Mouse (Mus musculus): ENCODE measurements around the gene Lad1.

Lad1 gene

GRCm38 (mm10) chr1:135877248-135877647 lies 58.9 kb downstream of the Lad1 start:
- DNase-seq (ENCODE audit: low spot score in 2 of 2), result no peak

DNA sequence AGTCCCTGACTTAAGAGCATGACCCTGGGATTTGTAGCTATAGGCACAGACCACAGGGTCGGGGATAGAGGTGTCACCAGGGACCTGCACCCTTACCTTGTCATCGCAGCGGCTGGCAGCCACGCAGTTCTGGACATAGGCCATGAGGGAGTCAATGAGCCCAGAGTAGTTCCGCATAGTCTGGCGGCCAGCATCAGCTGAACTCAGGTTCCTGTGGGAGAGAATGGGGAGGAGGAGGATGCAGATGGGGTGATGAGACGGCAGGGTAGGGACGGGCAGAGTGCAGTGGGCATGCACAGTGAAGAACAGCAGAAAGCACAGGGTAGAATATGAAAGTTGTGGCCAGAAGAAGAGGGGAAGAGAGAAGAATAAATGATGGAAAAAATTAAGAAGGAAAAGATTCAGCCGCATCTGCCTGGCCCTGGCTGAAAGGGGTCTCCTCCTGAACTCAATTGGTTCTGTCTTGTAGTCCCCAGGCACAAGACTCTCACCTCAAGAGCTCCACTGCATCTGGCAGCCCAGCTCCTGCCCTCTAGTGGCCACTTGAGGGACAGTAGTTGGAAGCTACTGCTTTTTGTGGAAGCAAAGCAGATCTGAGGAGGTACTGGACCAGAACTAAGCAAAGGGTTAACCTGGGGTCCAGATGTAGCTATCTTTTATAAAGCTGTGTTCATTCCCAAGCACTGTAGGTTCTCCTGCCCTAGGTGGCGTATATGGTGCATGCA lies 64.1 kb downstream of the Lad1 start:
- peak; percentile 18 to 30 for DNase-seq (ENCODE audit: low spot score in 2 of 2)

All from spleen, postnatal 36 days (tissue).